Mouse (Mus musculus): ENCODE measurements around the gene Terb2.
"Not testable (repeated sequence)": the region's sequence is repeated elsewhere in the genome, so short reads cannot be mapped to it uniquely, and the experiment has no call there.

Terb2 gene

DNA sequence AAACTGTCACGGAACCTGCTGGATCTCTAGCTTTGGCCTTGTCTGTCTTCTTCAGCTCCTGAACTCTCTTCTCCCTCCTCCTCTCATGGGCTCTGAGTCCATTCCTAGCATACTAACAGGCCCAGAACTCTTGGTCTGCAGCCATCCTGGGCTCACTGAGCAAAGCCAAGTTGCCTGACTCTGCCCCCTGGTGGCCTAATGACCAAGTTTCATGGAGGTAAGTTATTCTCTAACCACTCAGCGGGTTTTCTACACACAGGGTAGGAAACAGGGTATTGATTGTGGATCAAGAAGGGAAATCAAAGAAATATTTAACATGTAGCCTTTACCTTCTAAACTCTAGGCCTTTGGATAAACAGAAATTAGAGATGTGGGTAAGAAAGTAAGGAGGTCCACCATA lies 25.4 kb upstream of the Terb2 start, which contains the start of gene Trim69:
Gene Trim69 (plus strand): TSS at position 21 of the 400 bp plus-strand sequence.
- DNase-seq (ENCODE audit: extremely low spot score, low read depth, low spot score) = no peak

DNA sequence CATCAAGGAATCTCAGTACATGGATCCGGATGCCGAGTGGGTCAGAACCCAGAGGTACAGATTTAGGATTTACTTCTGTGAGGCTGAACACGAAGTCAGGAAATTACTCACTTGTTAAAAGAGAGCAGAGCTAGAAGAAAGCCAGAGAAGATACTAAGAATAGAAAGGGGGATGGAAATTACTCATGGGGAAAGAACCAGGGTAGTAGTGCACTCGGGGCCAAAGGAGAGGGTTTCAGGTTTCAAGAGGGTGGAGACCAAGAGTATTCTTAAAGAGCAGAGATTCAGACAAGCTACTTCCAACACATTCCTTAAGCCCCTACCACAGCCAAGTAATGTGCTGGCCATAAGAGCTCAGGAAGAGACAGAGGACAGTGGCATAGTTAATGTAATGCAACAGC lies 24.5 kb upstream of the Terb2 start:
- no peak for DNase-seq (ENCODE audit: extremely low spot score, low read depth, low spot score)

DNA sequence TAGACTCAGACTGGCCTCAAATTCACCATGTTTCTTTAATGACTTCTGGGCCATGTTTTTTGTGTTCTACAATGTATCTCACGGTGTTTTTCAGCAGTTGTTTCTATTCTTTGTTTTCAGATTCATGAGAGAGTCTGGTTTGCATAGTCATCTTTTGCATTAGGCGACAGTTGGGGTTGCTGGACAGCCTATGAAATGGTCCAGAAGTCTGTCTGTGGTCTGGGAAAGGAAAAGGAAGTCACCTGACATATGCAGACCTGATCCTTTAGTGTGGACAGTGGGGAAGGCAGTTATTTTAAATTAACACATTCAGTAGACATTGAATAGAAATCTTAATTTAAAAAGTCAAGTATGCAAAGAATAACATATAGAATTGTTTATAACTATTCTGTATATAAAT lies 23.5 kb upstream of the Terb2 start:
- no peak for DNase-seq (ENCODE audit: extremely low spot score, low read depth, low spot score)

DNA sequence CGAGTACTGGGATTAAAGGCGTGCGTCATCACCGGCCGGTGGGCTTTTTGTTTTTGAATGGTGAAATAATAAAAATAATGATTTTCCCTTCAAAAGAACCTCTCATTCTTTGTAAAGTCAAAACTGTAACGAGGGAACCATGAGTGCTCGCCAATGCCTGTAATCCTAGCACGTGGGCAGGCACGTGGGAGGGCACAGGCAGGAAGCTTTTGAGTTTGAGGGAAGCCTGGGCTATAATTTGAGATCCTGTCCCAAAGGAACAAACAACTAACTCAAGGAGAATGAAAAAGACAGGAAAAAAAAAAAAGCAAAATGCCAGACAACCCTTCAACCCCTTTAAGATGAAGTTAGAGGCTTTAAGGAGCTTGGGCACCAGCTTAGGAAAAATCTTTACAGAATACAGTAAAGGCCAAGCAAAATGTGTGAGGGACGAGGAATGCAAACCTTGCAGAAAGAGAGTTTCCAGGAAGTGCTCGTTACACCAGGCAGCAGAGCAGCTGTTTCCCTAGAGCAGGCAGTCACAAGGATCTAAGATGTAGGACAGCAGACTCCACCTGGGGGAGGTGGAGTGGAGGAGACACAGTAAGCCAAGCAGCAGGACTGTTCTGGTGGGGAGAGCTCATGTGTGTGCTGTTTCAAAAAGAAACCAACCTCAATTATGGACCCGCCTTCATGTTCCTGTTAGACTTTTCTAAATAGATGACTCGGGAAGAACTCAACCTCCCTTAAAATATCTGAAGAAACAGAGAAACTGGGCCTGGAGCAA lies 22.5 kb upstream of the Terb2 start:
- no peak for DNase-seq (ENCODE audit: extremely low spot score, low read depth, low spot score)

DNA sequence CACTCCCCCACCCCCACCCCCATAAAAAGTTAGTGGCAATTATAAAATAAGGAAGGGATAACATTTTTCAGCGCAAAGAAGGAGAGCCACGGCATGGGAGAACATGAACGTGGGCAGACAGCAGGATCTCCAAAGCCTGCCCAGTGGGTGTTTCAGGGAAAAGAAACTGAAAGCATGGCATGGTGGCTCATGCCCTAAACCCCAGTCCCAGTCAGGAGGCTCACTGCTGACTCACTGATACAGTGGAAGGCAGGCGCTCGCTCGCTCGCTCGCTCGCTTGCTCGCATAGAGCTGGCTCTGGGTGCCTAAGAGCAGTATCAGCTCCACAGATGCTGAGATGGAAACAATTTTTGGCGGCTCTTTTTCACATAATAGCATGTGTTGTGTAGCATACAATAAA lies 21.8 kb upstream of the Terb2 start:
- no peak for DNase-seq (ENCODE audit: extremely low spot score, low read depth, low spot score)

DNA sequence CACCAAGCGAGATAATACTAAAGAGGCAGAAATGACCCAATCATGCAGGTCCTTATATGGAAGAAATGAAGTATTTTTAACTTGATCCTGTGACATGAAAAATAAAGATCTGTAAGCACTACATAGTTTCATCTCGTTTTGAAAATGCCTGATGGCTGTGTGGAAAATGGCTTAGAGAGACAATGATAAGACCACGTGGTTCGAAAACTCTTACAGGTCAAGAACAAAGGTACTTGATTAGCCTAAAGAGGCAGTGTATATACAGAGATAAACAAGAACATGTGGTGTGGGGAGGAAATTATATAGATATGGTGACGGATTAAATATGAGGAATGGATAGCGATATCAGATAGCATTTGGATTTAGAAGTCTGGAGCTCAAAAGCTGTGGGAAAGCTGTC lies 14.8 kb upstream of the Terb2 start:
- no peak for DNase-seq (ENCODE audit: extremely low spot score, low read depth, low spot score)

DNA sequence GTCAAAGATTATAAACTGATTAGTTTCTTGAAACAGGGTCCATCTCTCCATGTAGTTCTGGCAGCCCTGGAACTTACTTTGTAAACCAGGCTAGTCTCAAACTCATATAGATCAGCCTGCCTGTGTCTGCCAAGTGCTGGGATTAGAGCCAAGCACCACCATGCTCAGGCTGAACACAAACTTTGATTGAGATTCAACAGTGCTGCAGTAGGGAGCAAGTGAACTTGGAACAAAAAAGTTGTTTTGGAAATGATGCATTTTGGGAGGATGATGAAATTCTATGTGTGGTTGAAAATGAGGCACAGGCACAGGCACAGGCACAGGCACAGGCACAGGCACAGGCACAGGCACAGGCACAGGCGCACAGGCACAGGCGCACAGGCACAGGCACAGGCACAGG lies 13.9 kb upstream of the Terb2 start:
- DNase-seq (ENCODE audit: extremely low spot score, low read depth, low spot score) = no peak

DNA sequence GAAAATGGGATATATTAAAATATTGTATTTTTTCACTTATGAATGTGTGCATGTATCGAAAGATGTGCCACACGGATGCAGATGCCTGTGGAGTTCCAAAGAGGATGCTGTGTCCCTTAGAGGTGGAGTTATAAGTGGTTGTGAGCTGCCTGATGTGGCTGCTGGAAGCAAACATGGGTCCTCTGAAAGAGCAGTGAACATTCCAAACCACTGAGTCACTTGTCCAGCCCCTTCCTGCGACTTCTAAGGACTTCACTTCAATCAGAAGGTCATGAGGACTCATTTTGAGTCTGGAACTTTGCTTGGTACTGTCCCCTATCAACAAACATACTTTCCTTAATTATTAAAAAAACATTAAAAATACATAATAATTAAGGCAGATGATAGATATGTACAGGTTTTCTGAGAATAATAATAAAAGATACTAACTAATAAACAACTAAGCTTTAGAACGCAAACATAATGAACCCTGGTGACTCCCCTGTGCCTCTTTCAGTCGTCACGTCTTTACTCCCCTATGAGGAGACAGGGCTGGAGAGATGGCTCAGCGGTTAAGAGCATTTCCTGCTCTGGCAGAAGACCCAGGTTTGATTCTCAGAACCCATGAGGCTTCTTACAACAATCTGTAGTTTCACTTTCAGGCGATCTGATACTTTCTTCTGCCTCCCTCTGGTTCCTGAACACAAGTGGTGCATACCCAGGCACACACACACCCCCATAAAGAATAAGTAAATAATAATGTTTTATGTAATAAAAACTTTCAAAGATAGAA lies 5.8 kb upstream of the Terb2 start:
- DNase-seq (ENCODE audit: extremely low spot score, low read depth, low spot score) = no peak

DNA sequence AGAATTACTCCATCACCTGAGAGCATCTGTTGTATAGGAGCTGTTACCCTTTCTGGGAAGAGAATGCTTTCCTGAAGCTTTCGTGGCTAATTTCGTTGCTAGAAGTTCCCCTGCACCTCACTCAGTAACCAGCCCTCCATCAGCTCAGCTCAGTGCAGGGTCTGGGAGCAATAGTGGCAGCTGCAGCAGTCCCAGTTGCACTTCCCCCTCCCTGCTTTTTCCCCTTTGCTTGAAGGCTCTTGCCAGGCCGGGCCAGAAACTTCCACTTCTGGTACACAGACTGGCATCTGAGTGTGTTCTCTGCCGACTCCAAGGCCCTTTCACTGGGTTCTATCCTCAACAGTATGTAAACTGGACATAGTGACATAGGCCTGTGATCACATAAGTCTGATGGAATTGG lies 986 bp upstream of the Terb2 start:
- no peak for DNase-seq (ENCODE audit: extremely low spot score, low read depth, low spot score)

DNA sequence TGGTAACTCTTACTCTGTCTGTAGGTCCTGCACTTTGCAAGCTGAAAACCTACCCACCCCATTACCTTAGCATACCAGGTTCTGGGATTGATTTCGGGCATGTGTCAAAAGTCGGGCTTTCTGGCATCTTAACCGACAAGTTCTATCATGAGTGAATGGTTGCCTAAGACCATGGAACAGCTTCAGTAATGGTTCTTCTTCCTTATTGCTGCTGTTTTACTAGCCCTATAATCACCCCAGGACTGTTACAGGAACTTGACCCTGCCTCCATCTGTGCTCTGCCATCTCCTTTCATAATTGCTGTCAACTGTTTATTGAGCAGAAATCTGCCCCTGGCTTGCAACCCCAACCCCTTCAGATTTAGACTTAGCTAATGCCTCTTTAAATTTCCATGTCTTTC lies 679 bp downstream of the Terb2 start:
- no peak for DNase-seq (ENCODE audit: extremely low spot score, low read depth, low spot score)

DNA sequence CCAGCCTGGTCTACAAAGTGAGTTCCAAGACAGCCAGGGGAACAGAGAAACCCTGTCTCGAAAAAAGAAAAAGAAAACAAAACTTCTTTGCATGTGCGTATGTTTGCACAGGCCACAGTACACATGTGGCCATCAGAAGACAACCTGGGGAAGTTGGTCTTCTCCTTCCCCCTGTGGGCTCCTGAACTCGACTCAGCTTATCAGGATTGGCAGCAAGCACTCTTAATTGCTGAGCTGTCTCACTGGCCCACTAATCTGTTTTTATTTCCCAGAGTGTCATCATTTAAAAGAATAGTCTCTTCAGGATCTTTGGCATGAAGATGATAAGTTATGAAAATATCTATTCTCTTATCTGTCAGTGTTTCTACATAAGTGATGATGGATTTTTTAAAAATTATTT lies 5.8 kb downstream of the Terb2 start:
- no peak for DNase-seq (ENCODE audit: extremely low spot score, low read depth, low spot score)

DNA sequence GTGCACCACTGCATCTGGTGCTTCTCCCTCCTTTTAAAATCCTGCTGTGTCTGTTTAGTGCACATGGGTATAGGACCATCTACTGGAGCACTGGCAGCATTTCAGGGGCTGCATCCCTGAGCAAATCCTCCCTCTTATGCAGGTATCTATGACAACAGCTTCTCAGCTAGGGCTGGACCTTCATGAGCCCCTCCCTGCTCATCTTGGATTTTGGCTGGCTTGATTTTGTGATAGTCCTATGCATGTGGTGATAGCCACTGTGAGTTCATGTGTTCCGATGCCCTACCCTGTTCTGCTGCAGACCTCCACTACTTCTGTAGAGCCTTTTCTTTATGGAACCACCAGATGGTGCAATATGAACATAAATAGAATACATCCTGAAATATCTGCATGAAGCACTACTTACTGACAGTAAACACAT lies 8.4 kb downstream of the Terb2 start:
- no peak for DNase-seq (ENCODE audit: extremely low spot score, low read depth, low spot score)

DNA sequence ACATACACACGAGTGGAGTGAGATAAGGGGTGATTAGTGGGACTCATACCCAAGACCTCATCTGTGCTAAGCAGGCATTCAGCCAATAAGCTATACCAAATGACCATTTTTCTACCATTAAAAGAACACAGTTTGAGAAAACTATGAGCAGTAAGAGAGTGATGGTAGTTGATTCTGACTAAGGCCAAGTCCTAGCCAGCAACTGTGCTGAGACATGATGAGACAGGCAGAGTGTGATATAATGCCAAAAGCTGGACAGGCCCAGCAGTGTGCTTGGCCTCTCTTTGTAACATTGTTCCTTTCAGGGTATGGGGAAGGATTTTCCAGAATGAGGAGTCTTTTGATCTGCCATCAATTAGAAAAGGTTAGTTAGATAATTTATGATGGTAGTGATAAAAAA lies 15.4 kb downstream of the Terb2 start:
- DNase-seq (ENCODE audit: extremely low spot score, low read depth, low spot score) = no peak

DNA sequence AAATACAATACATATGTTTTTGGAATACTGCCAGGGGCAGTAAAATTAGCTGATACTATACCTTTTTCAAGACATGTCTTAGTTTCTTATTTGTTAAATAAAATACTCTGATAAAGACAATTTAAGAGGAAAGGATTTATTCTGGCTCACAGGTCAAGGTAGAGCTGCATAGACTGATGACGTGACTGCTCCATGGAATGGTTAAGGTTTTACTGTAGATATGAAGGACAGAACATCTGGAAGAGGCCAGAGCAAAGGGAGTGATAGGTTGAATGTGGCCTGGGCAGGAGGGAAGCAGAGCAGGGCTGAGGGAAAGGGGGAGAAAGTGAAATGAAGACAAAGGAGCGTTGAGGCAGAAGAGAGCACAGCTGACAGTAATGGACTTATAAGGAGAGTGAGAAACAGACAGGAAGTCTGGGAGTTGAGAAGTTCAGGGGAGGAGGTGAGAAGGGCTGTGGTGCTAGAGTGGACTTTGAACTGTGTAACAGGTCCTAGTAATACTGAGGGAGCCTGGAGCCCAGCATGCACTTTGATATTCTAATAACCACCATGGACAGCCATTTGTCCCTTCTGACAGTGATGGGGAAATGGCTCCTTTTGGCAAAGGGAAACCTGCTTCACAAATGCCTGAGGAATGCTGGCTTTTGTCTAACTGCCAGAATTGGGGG lies 20.5 kb downstream of the Terb2 start:
- no peak for DNase-seq (ENCODE audit: extremely low spot score, low read depth, low spot score)

DNA sequence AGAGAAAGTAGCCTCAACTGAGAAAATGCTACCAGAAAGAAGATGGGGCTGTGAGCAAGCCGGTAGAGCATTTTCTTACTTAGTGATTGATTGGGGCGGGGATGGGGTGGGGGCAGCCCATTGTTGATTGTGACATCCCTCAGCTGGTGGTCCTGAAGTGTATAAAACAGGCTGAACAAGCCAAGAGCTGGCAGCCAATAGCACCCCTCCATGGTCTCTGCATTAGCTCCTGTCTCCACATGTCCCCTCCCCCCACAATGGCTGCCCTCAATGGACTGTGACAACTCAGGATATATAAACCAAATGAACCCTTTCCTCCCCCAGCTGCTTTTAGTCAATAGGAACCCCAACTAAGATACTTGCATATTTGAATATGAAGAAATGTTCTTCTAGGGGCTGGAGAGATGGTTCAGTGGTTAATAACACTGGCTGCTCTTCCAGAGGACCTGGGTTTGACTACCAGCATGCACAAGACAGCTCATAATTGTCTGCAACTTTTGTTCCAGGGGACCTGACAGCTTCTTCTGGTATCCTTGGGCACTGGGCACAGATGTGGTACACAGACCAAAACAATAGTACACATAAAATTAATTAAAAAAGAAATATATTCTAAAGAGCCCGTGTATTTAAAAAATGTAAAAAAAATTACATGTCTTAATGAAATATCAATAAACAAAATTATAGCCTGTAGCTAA lies 24.6 kb downstream of the Terb2 start:
- DNase-seq (ENCODE audit: extremely low spot score, low read depth, low spot score) = no peak

DNA sequence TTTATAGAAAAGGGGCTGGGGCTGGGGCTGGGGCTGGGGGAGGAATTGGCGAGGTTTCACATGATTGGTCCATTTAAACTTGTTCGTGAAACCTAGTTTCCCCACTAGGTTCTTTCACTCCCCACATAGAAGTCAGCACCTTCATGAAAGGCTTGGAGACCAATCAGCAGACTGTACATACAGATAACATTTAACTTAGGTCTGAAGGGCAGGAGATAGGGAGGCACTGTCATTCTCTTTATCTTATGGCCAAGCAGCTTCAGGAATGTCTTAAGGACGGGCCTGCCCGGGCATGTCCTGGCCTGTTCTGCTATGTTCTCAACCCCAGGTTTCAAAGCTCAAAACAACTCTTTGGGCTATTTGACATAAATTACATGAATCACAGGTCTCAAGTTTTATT lies 31.0 kb downstream of the Terb2 start:
- not testable (repeated sequence) for DNase-seq (ENCODE audit: extremely low spot score, low read depth, low spot score)

DNA sequence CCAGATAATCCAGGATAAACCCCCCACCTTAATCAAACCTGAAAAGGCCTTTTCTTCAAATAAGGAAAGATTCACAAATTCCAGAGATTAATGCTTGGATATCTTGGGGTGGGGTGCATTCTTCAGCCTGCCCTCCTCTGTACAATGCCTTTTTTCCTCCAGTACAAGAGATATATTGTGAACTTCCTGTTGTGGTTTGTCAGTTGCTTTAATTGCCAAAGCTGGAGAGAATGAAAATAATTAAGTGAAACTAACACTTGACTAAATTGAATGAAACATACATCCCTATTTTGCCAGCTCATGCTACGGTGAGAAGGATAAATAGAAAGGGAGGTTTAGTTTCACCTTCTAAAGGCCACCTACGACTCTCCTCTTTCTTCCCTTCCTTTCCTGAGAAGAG lies 32.2 kb downstream of the Terb2 start:
- no peak for DNase-seq (ENCODE audit: extremely low spot score, low read depth, low spot score)

DNA sequence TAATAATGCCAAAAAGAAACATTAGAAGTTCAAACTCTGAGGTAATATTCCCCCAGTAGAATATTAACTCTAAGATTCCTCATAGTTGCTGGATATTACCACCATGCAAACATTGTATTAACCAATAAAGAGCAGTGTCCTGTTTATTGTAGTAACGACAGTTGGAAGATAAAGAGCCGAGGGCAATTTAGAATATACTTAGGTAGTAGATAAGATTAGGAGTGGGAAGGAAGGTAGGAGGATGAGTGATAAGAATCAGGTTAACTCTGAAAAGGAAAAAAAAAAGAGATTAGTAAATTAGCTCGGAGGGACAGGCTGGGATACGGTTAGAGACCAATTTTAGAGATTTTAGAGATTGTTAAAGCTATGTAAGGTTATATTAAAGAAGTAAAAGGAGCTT lies 35.3 kb downstream of the Terb2 start:
- no peak for DNase-seq (ENCODE audit: extremely low spot score, low read depth, low spot score)

DNA sequence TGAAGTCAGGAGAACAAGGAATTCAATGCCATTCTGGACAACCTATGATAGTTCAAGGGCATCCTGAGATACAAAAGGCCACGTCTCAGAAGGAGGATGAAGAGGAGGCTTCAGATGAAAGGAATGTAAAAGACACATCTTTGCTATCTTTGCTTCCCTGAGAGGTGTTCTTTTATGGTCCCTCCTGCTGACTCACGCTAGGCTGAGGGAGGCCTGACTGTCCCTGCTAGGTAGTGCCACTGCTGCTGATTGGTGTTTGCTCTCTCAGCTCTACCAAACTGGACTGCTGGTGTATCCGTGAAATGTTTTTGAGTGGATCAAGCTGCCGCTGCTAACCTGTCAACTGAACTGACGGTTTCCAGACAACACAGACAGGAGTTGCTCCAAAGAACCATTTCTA lies 35.7 kb downstream of the Terb2 start:
- DNase-seq (ENCODE audit: extremely low spot score, low read depth, low spot score) = no peak

DNA sequence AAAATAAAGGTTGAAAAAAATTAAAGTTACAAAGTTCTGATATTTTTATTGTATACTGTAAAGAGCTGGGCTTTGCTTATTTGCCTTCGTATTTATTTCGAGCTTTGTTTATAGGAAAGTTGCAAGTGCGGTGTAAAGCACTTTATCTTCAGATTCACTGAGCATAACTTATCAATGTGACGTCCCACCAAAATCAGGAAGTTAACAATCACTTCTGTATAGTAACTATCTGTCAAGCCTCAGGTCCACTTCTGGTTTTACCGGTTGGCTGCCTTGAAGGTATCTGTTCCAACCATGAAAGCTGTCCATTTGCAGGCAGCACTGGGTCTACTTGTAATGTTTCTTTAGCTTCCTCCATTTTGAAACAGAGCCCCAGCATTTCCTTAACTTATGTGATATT lies 36.2 kb downstream of the Terb2 start:
- DNase-seq (ENCODE audit: extremely low spot score, low read depth, low spot score) = no peak

DNA sequence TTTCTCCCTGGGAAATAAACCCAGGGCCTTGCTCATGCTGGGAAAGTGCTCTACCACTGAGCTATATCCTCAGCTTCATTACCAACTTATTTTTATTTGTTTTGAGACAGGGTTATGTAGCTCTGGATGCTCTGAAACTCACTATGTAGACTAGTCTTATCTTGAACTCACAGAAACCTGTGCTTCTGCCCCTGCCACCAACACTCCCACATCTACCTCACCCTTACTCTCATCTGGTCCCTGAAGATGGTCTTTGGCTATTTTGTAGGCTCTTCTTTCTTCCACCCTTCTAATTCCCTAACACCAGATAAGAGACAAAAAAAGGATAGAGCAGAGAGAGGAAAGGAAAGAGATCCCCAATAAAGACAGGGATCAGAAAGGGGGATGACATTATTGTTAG lies 37.6 kb downstream of the Terb2 start:
- no peak for DNase-seq (ENCODE audit: extremely low spot score, low read depth, low spot score)
